Comparison of ENCODE assay signal across 22 mouse cellular contexts in genomic region chr14:120418964-120419363, GRCm38 (mm10). TPM values are rescaled to one million over a fixed set of nuclear protein-coding genes. Genes with fewer than 3 reads are reported as not detected.
A peak's percentile ranks its signal among the peaks of the same experiment; 100 is the strongest.
DNase-seq lines count a peak whose midpoint lies in the region; ATAC-seq lines count a peak whose summit lies in the region.
"Had no signal": no experiment of that assay in that cellular context is flagged by ENCODE, and none has a peak within 500 bp of the region (broad histone marks: within the 10 kb centered on the region; RNA-seq: fewer than 3 reads in every experiment).

No protein-coding gene starts in this region.

- H3K9ac ChIP-seq in kidney, embryonic 14.5 days (ENCODE audit: low read depth, low read length), result no peak overlapping the region
- no peak overlapping the region for H3K9ac ChIP-seq in midbrain, embryonic 11.5 days (ENCODE audit: low read length)
- no peak overlapping the region for H3K9ac ChIP-seq in midbrain, embryonic 13.5 days (replicated peaks)
- H3K9ac ChIP-seq: embryonic facial prominence, embryonic 15.5 days; heart, embryonic 13.5 days; stomach, embryonic 15.5 days had no signal

- no peak overlapping the region for H3K27ac ChIP-seq in kidney, embryonic 14.5 days (ENCODE audit: low read depth, low read length)
- H3K27ac ChIP-seq in midbrain, embryonic 11.5 days (ENCODE audit: low read depth, low read length), result no peak overlapping the region
- H3K27ac ChIP-seq in midbrain, embryonic 13.5 days, result no peak overlapping the region
- H3K27ac ChIP-seq: embryonic facial prominence, embryonic 15.5 days; forebrain, embryonic 10.5 days; heart, embryonic 13.5 days; stomach, embryonic 15.5 days had no signal

- WGBS in kidney, embryonic 14.5 days, result 60% methylated on average over 14 of the region's 14 CpGs
- 71% methylated on average over 14 of the region's 14 CpGs for WGBS in midbrain, embryonic 11.5 days
- 75% methylated on average over 14 of the region's 14 CpGs for WGBS in midbrain, embryonic 13.5 days

- no peak for DNase-seq in kidney, adult 9 months
- peak; percentile 86 for DNase-seq in midbrain, embryonic 11.5 days (ENCODE audit: low spot score, missing footprints)
- peak; percentile 77 for DNase-seq in R1 (ENCODE audit: low read depth, low spot score)
- DNase-seq in ovary, postnatal 36 days (ENCODE audit: low spot score), result no peak
- DNase-seq in gastrocnemius, postnatal 25 days, result no peak
- DNase-seq: adrenal gland, postnatal 14 days; cerebellum, adult 18-20 months; cerebellum, postnatal 36 days; gastrocnemius, postnatal 36 days; heart, postnatal 36 days; liver; lung, adult 2 months; right cerebral cortex, postnatal 14 days; thymus, postnatal 36 days had no signal

- H3K36me3 ChIP-seq in kidney, embryonic 14.5 days (ENCODE audit: control insufficient read depth, insufficient read depth, low read length), result peaks cover 27% of the 10 kb centered on the region; the same call in 1 of the 2 replicates
- H3K36me3 ChIP-seq in midbrain, embryonic 11.5 days (ENCODE audit: control insufficient read depth, insufficient read depth, low read length), result no peaks in the 10 kb centered on the region
- peaks cover 7% of the 10 kb centered on the region for H3K36me3 ChIP-seq in midbrain, embryonic 13.5 days

- no peak overlapping the region for H3K4me2 ChIP-seq in kidney, embryonic 14.5 days (replicated peaks; ENCODE audit: low read depth, low read length)
- H3K4me2 ChIP-seq in midbrain, embryonic 11.5 days, result no peak overlapping the region
- no peak overlapping the region for H3K4me2 ChIP-seq in midbrain, embryonic 13.5 days (replicated peaks)
- H3K4me2 ChIP-seq: embryonic facial prominence, embryonic 15.5 days; heart, embryonic 13.5 days; stomach, embryonic 15.5 days had no signal

- peak; percentile 49; the same call in 1 of the 2 replicates for ATAC-seq in kidney, embryonic 14.5 days (ENCODE audit: low FRiP score, low TSS enrichment)
- no peak for ATAC-seq in midbrain, embryonic 11.5 days (ENCODE audit: low FRiP score)
- no peak for ATAC-seq in midbrain, embryonic 13.5 days
- 0 out of 2 replicates have a peak, but pooled peaks have one; percentile 44 for ATAC-seq in megakaryocyte-erythroid progenitor cell, adult 5-6 weeks (replicated peaks; ENCODE audit: low FRiP score, low TSS enrichment, poor library complexity, severe bottlenecking)
- ATAC-seq: activated CD4-positive, CD25-positive, alpha-beta regulatory T cell, adult 4 months had no signal

- no peaks in the 10 kb centered on the region for H3K27me3 ChIP-seq in kidney, embryonic 14.5 days (ENCODE audit: control insufficient read depth, insufficient read depth, low read length)
- no peaks in the 10 kb centered on the region for H3K27me3 ChIP-seq in midbrain, embryonic 11.5 days (ENCODE audit: control insufficient read depth, insufficient read depth, low read length)
- H3K27me3 ChIP-seq in midbrain, embryonic 13.5 days, result no peaks in the 10 kb centered on the region
- H3K27me3 ChIP-seq: embryonic facial prominence, embryonic 15.5 days; heart, embryonic 13.5 days; stomach, embryonic 15.5 days had no signal

- H3K4me1 ChIP-seq in kidney, embryonic 14.5 days (ENCODE audit: control insufficient read depth, insufficient read depth, low read length), result no peaks in the 10 kb centered on the region
- no peaks in the 10 kb centered on the region for H3K4me1 ChIP-seq in midbrain, embryonic 11.5 days (ENCODE audit: control insufficient read depth, insufficient read depth, low read length)
- no peaks in the 10 kb centered on the region for H3K4me1 ChIP-seq in midbrain, embryonic 13.5 days (replicated peaks)
- H3K4me1 ChIP-seq: embryonic facial prominence, embryonic 15.5 days; forebrain, embryonic 10.5 days; heart, embryonic 13.5 days; stomach, embryonic 15.5 days had no signal

- H3K9me3 ChIP-seq in kidney, embryonic 14.5 days (ENCODE audit: control insufficient read depth, low read length), result no peaks in the 10 kb centered on the region
- H3K9me3 ChIP-seq in midbrain, embryonic 11.5 days (ENCODE audit: control insufficient read depth, low read length), result no peaks in the 10 kb centered on the region
- no peaks in the 10 kb centered on the region for H3K9me3 ChIP-seq in midbrain, embryonic 13.5 days
- H3K9me3 ChIP-seq: embryonic facial prominence, embryonic 15.5 days; forebrain, embryonic 10.5 days; heart, embryonic 13.5 days; stomach, embryonic 15.5 days had no signal

- H3K4me3 ChIP-seq in kidney, embryonic 14.5 days (ENCODE audit: low read length), result no peak overlapping the region
- no peak overlapping the region for H3K4me3 ChIP-seq in midbrain, embryonic 11.5 days (ENCODE audit: low read depth, low read length)
- no peak overlapping the region for H3K4me3 ChIP-seq in midbrain, embryonic 13.5 days (replicated peaks)
- H3K4me3 ChIP-seq: embryonic facial prominence, embryonic 15.5 days; forebrain, embryonic 10.5 days; heart, embryonic 13.5 days; stomach, embryonic 15.5 days had no signal

RNA-seq across cellular contexts. Expression of gene Rap2a, which starts 59.3 kb away (rescaled TPM):
- polyA plus RNA-seq in kidney, embryonic 14.5 days (2014; fragmentation: Nextera tagmentation; extraction: Ambion mirVana), result 12.1 and 15.8 TPM in 2 replicates
- 19.7 TPM in 2 replicates for polyA plus RNA-seq in midbrain, embryonic 11.5 days (2014; fragmentation: Nextera tagmentation; extraction: Ambion mirVana)
- polyA plus RNA-seq in midbrain, embryonic 13.5 days (2015; fragmentation: Nextera tagmentation; extraction: Ambion mirVana), result 11.9 and 14.8 TPM in 2 replicates
- 3.4 and 4.6 TPM in 2 replicates for total RNA-seq in megakaryocyte-erythroid progenitor cell, adult 5-6 weeks (2014; fragmentation: Nextera tagmentation)
- 3.1 and 3.7 TPM in 2 replicates for total RNA-seq in megakaryocyte-erythroid progenitor cell, adult 5-6 weeks (2017)
- 1 to 10 TPM; 4.1 to 4.8 TPM for total RNA-seq in gastrocnemius, postnatal 25 days (2021)

Comparison
In these comparisons a context has a peak if more than half of its experiments do, and no peak if none do; other contexts are left out.
1. ATAC-seq: peak in kidney, embryonic 14.5 days (single experiment) and megakaryocyte-erythroid progenitor cell, adult 5-6 weeks (single experiment); none in midbrain, embryonic 11.5 days (single experiment) and midbrain, embryonic 13.5 days (single experiment).
2. DNase-seq: peak in midbrain, embryonic 11.5 days (single experiment) and R1 (single experiment); none in kidney, adult 9 months (single experiment), ovary, postnatal 36 days (single experiment) and gastrocnemius, postnatal 25 days (single experiment).